Mouse (Mus musculus) heart, embryonic 10.5 days (tissue): ENCODE data around the gene Trmt2b. TPM values are rescaled to one million over a fixed set of nuclear protein-coding genes. Genes with fewer than 3 reads are reported as not detected.
"Not testable (repeated sequence)": the region's sequence is repeated elsewhere in the genome, so short reads cannot be mapped to it uniquely, and the experiment has no call there.

Source experiments
- DNase-seq: peaks from one replicate; pipeline ENCODE4 v3.0.0-alpha.2; 2017; ENCODE audit warnings: low spot score
- H3K27ac ChIP-seq: fragments of 300-500 bp; sonication (generic); 2 replicates; pipeline ENCODE4 v1.5.1; 2016; ENCODE audit warnings: mild to moderate bottlenecking
- H3K27me3 ChIP-seq: fragments of 300-500 bp; sonication (generic); 2 replicates; pipeline ENCODE4 v1.6.1; 2016; ENCODE audit warnings: mild to moderate bottlenecking; ENCODE audit not compliant: poor library complexity, insufficient read depth, severe bottlenecking
- H3K36me3 ChIP-seq: fragments of 300-500 bp; sonication (generic); 2 replicates; pipeline ENCODE4 v1.6.1; 2016; ENCODE audit warnings: mild to moderate bottlenecking, moderate library complexity
- H3K4me1 ChIP-seq: fragments of 300-500 bp; sonication (generic); 2 replicates; pipeline ENCODE4 v1.6.1; 2016; ENCODE audit warnings: mild to moderate bottlenecking
- H3K4me3 ChIP-seq: fragments of 300-500 bp; sonication (generic); 2 replicates; pipeline ENCODE4 v1.5.1; 2016; ENCODE audit warnings: mild to moderate bottlenecking, moderate library complexity
- H3K9me3 ChIP-seq: fragments of 300-500 bp; sonication (generic); 2 replicates; pipeline ENCODE4 v1.6.1; 2016; ENCODE audit warnings: mild to moderate bottlenecking, moderate library complexity
- WGBS: fragments of 180-500 bp; shearing (Covaris S2); methylation state at CpG from one replicate; pipeline ENCODE4 v1.1.7; 2016; 5-methylcytosine and 5-hydroxymethylcytosine counted together
- polyA plus RNA-seq: library from polyadenylated mRNA; unstranded; fragments of >200 nt; fragmentation: Nextera tagmentation; extraction: Ambion mirVana; gene quantifications from 2 replicates; pipeline ENCODE4 v1.2.1, GENCODE M21; 2016

The Trmt2b gene
- polyA plus RNA-seq, 1 experiment from 2014 or later: 20.7 TPM

DNA sequence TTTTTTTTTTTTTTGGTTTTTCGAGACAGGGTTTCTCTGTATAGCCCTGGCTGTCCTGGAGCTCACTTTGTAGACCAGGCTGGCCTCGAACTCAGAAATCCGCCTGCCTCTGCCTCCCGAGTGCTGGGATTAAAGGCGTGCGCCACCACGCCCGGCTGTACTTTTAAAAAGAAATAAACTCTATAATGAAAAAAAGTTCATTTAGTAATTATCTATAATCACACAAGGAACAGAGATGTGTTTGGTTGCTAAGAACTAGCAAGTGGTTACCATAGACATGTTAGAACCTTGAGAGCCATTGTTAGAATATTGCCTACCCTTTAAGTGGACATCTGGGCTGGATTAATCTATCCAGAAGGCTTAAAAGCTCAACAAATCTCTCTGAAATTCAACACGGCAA lies 89.6 kb downstream of the Trmt2b start, which contains the start of gene Arl13a:
Gene Arl13a (plus strand): TSS at position 301 of the 400 bp plus-strand sequence.
- H3K4me3 ChIP-seq, H3K4me1 ChIP-seq, DNase-seq, H3K27ac ChIP-seq, H3K9me3 ChIP-seq, H3K36me3 ChIP-seq, H3K27me3 ChIP-seq: not testable (repeated sequence)
- 91% methylated on average over 9 of the region's 9 CpGs for WGBS

DNA sequence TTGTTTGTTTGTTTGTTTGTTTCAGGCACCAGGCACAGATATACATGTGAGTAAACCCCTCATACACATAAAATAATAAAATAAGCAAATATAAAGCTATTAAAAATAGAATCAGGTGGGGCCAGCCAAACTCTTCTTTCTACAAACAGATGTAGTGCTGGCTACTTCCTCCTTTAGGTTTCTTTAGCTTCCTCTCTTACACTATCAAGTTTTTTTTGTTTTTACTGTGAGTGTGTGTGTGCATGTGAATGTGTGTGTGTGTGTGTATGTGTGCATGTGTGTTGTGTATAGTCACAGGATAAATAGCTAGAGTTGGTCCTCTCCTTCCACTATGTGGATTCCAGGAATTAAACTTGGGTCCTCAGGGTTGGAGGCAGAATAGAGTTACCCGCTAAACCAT lies 102.1 kb downstream of the Trmt2b start:
- no peak overlapping the region for H3K4me3 ChIP-seq
- H3K4me1 ChIP-seq: no peaks in the 10 kb centered on the region
- WGBS: 88% methylated on average over 1 of the region's 1 CpGs
- no peaks in the 10 kb centered on the region for H3K9me3 ChIP-seq
- DNase-seq: no peak
- H3K36me3 ChIP-seq: no peaks in the 10 kb centered on the region
- no peaks in the 10 kb centered on the region for H3K27me3 ChIP-seq
- H3K27ac ChIP-seq: no peak overlapping the region

Other genes with a start within 250 kb of the Trmt2b start
- gene Cstf2, start 217.8 kb downstream of the Trmt2b start, polyA plus RNA-seq: 49.1 and 49.9 TPM in 2 replicates
- 0.10 and 0.14 TPM in 2 replicates for gene Xkrx, start 114.9 kb downstream of the Trmt2b start, polyA plus RNA-seq
- not detected in 2 replicates for gene Arl13a, start 89.5 kb downstream of the Trmt2b start, polyA plus RNA-seq
- 0.08 and 0.15 TPM in 2 replicates for gene Nox1, start 55.0 kb downstream of the Trmt2b start, polyA plus RNA-seq
- gene Tmem35a, start 18.2 kb upstream of the Trmt2b start, polyA plus RNA-seq: 1.3 and 2.5 TPM in 2 replicates
- gene Cenpi, start 31.1 kb upstream of the Trmt2b start, polyA plus RNA-seq: 28.8 and 33.0 TPM in 2 replicates
- gene Drp2, start 127.6 kb upstream of the Trmt2b start, polyA plus RNA-seq: 0.55 and 0.83 TPM in 2 replicates
- gene Taf7l, start 199.5 kb upstream of the Trmt2b start, polyA plus RNA-seq: 0.18 TPM in 1 of 2 replicates, not detected in the other